Comparison of ENCODE assay signal across 30 mouse cellular contexts in the genomic region with DNA sequence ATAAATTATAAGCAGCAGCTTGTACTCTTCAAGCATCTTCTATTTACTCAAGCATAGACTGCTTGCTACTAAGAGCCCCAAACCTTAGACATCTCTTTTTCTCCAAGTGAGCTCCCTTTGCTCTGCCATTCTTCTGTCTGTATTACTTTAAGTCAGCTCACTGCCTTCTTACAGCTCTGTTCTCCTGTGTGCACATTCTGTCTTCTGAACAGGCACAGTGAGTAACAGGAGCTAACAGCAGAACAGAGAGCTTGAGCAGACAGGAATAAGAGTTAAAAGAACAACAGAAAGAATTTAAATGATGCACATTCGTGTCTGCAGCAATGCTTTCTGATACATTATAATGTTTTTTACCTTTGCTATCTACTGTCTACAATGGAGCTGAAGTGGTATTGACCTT.
DNase-seq lines count a peak whose midpoint lies in the region; ATAC-seq lines count a peak whose summit lies in the region.
"Had no signal": no experiment of that assay in that cellular context is flagged by ENCODE, and none has a peak within 500 bp of the region (broad histone marks: within the 10 kb centered on the region; RNA-seq: fewer than 3 reads in every experiment).

No protein-coding gene starts in this region.

- no peaks in the 10 kb centered on the region for H3K27me3 ChIP-seq in heart, embryonic 13.5 days (replicated peaks)
- no peaks in the 10 kb centered on the region for H3K27me3 ChIP-seq in midbrain, embryonic 11.5 days (ENCODE audit: control insufficient read depth, insufficient read depth, low read length)
- H3K27me3 ChIP-seq in midbrain, embryonic 13.5 days, result no peaks in the 10 kb centered on the region
- H3K27me3 ChIP-seq: heart, embryonic 12.5 days; limb, embryonic 12.5 days; liver, embryonic 15.5 days; midbrain, embryonic 12.5 days; neural tube, embryonic 12.5 days had no signal

- 34% methylated on average over 1 of the region's 1 CpGs for WGBS in heart, embryonic 13.5 days
- WGBS in midbrain, embryonic 11.5 days, result 64% methylated on average over 1 of the region's 1 CpGs
- 68% methylated on average over 1 of the region's 1 CpGs for WGBS in midbrain, embryonic 13.5 days

- H3K36me3 ChIP-seq in heart, embryonic 13.5 days, result peaks cover 12% of the 10 kb centered on the region
- no peaks in the 10 kb centered on the region for H3K36me3 ChIP-seq in midbrain, embryonic 11.5 days (ENCODE audit: control insufficient read depth, insufficient read depth, low read length)
- H3K36me3 ChIP-seq in midbrain, embryonic 13.5 days, result no peaks in the 10 kb centered on the region
- H3K36me3 ChIP-seq: limb, embryonic 12.5 days; midbrain, embryonic 12.5 days; neural tube, embryonic 12.5 days had no signal

- no peak for DNase-seq in heart, adult 18-20 months
- DNase-seq in layer of hippocampus, adult 11-12 months (ENCODE audit: low spot score), result peak; percentile 23
- no peak for DNase-seq in layer of hippocampus, postnatal 25 days (ENCODE audit: extremely low spot score in 1 of 2, low spot score in 1 of 2)
- peak; percentile 82 for DNase-seq in midbrain, embryonic 11.5 days (ENCODE audit: low spot score, missing footprints)
- peak; percentile 28 for DNase-seq in layer of hippocampus, adult 9-11 months
- DNase-seq in adrenal gland, adult (ENCODE audit: inconsistent age in 2 of 2, low spot score in 1 of 2), result no peak
- DNase-seq: adrenal gland, adult 2 months; adrenal gland, postnatal 36 days; cerebellum, adult 2 months; cerebellum, postnatal 14 days; gastrocnemius, postnatal 25 days; heart, adult 11 months; heart, postnatal 14 days; kidney, adult 18-20 months; kidney, postnatal 4 days; lung, postnatal 14 days; thymus, adult 2 months; thymus, postnatal 4 days had no signal

- H3K4me2 ChIP-seq in heart, embryonic 13.5 days, result no peak overlapping the region
- no peak overlapping the region for H3K4me2 ChIP-seq in midbrain, embryonic 11.5 days
- no peak overlapping the region for H3K4me2 ChIP-seq in midbrain, embryonic 13.5 days (replicated peaks)
- H3K4me2 ChIP-seq: heart, embryonic 12.5 days; hindbrain, embryonic 14.5 days; limb, embryonic 12.5 days; liver, embryonic 15.5 days; lung, embryonic 14.5 days; midbrain, embryonic 12.5 days; neural tube, embryonic 12.5 days had no signal

- 0 out of 2 replicates have a peak overlapping the region, but pooled peaks have one; percentile 32 for H3K27ac ChIP-seq in heart, embryonic 13.5 days (replicated peaks)
- no peak overlapping the region for H3K27ac ChIP-seq in midbrain, embryonic 11.5 days (ENCODE audit: low read depth, low read length)
- no peak overlapping the region for H3K27ac ChIP-seq in midbrain, embryonic 13.5 days
- H3K27ac ChIP-seq: hindbrain, embryonic 14.5 days; limb, embryonic 12.5 days; liver, embryonic 15.5 days; midbrain, embryonic 12.5 days; neural tube, embryonic 12.5 days had no signal

- H3K4me3 ChIP-seq in heart, embryonic 13.5 days, result no peak overlapping the region
- H3K4me3 ChIP-seq in midbrain, embryonic 11.5 days (ENCODE audit: low read depth, low read length), result no peak overlapping the region
- H3K4me3 ChIP-seq in midbrain, embryonic 13.5 days (replicated peaks), result no peak overlapping the region
- H3K4me3 ChIP-seq: erythroblast, embryonic 14.5 days; heart, embryonic 12.5 days; limb, embryonic 12.5 days; liver, embryonic 15.5 days; midbrain, embryonic 12.5 days; myocyte; neural tube, embryonic 12.5 days had no signal

- H3K4me1 ChIP-seq in heart, embryonic 13.5 days, result peaks cover 9% of the 10 kb centered on the region
- H3K4me1 ChIP-seq in midbrain, embryonic 11.5 days (ENCODE audit: control insufficient read depth, insufficient read depth, low read length), result no peaks in the 10 kb centered on the region
- 0 out of 2 replicates have a peak, but pooled peaks cover 15% of the 10 kb centered on the region for H3K4me1 ChIP-seq in midbrain, embryonic 13.5 days (replicated peaks)
- H3K4me1 ChIP-seq: limb, embryonic 12.5 days; liver, embryonic 15.5 days; midbrain, embryonic 12.5 days; neural tube, embryonic 12.5 days had no signal

- ATAC-seq in heart, embryonic 13.5 days (ENCODE audit: extremely low read depth, insufficient number of reproducible peaks, low FRiP score, low TSS enrichment), result no peak
- no peak for ATAC-seq in midbrain, embryonic 11.5 days (ENCODE audit: low FRiP score)
- ATAC-seq in midbrain, embryonic 13.5 days, result no peak
- ATAC-seq: CD4-positive, CD25-positive, alpha-beta regulatory T cell, adult 4 months had no signal

- H3K9ac ChIP-seq in heart, embryonic 13.5 days, result no peak overlapping the region
- H3K9ac ChIP-seq in midbrain, embryonic 11.5 days (ENCODE audit: low read length), result no peak overlapping the region
- H3K9ac ChIP-seq in midbrain, embryonic 13.5 days (replicated peaks), result no peak overlapping the region
- H3K9ac ChIP-seq: heart, embryonic 12.5 days; hindbrain, embryonic 14.5 days; limb, embryonic 12.5 days; liver, embryonic 15.5 days; lung, embryonic 14.5 days; midbrain, embryonic 12.5 days; neural tube, embryonic 12.5 days had no signal

- H3K9me3 ChIP-seq in heart, embryonic 13.5 days, result no peaks in the 10 kb centered on the region
- H3K9me3 ChIP-seq in midbrain, embryonic 11.5 days (ENCODE audit: control insufficient read depth, low read length), result no peaks in the 10 kb centered on the region
- H3K9me3 ChIP-seq in midbrain, embryonic 13.5 days, result no peaks in the 10 kb centered on the region
- H3K9me3 ChIP-seq: heart, embryonic 12.5 days; limb, embryonic 12.5 days; liver, embryonic 15.5 days; midbrain, embryonic 12.5 days; neural tube, embryonic 12.5 days had no signal

Comparison
In these comparisons a context has a peak if more than half of its experiments do, and no peak if none do; other contexts are left out.
1. DNase-seq: peak in layer of hippocampus, adult 11-12 months (single experiment), midbrain, embryonic 11.5 days (single experiment) and layer of hippocampus, adult 9-11 months (single experiment); none in heart, adult 18-20 months (0 of 2), layer of hippocampus, postnatal 25 days (0 of 2) and adrenal gland, adult (0 of 2).